Mouse (Mus musculus) adrenal gland, adult 18-20 months (tissue): ENCODE measurements around the gene Ms4a12. TPM values are rescaled to one million over a fixed set of nuclear protein-coding genes. Genes with fewer than 3 reads are reported as not detected.

Experiments
- total RNA-seq, 2 experiments: library from RNA; stranded (reverse); gene quantifications; 1 replicate in 1 of 2; 2 replicates in 1 of 2; pipeline ENCODE4 v1.2.3; 2021

Ms4a12 gene
- total RNA-seq, 2 experiments from 2014 or later = not detected

Other genes starting within 250 kb of the Ms4a12 start
- gene Ms4a15, start 239.2 kb downstream of the Ms4a12 start, total RNA-seq = not detected
- not detected for gene Ms4a18, start 214.4 kb downstream of the Ms4a12 start, total RNA-seq
- 1 to 10 TPM; 4.7 to 6.7 TPM for gene Ms4a8a, start 151.3 kb downstream of the Ms4a12 start, total RNA-seq
- gene 1700017D01Rik, start 101.6 kb downstream of the Ms4a12 start, total RNA-seq = not detected
- not detected for gene 1700025F22Rik, start 67.1 kb downstream of the Ms4a12 start, total RNA-seq
- not detected for gene Ms4a13, start 35.7 kb downstream of the Ms4a12 start, total RNA-seq
- gene Ms4a1, start 33.8 kb upstream of the Ms4a12 start, total RNA-seq = under 1 TPM; 0.29 to 0.30 TPM
- gene Ms4a5, start 51.4 kb upstream of the Ms4a12 start, total RNA-seq = not detected
- under 1 TPM; 0.13 to 0.42 TPM for gene Ms4a14, start 82.0 kb upstream of the Ms4a12 start, total RNA-seq
- 1 to 10 TPM; 1.3 to 6.4 TPM for gene Ms4a7, start 103.7 kb upstream of the Ms4a12 start, total RNA-seq
- 10 to 100 TPM; 10.1 to 12.5 TPM for gene Ms4a4a, start 143.1 kb upstream of the Ms4a12 start, total RNA-seq
- gene Ms4a4c, start 172.3 kb upstream of the Ms4a12 start, total RNA-seq = 1 to 10 TPM; 1.5 to 2.9 TPM
- gene Ms4a4b, start 211.1 kb upstream of the Ms4a12 start, total RNA-seq = 1 to 10 TPM in 1 of 2 experiments, under 1 TPM in 1; 0.70 to 2.0 TPM
- gene Ms4a6c, start 236.9 kb upstream of the Ms4a12 start, total RNA-seq = 10 to 100 TPM; 14.6 to 21.3 TPM